Mouse (Mus musculus): ENCODE measurements around the gene Actbl2. TPM values are rescaled to one million over a fixed set of nuclear protein-coding genes. Genes with fewer than 3 reads are reported as not detected.
A peak's percentile ranks its signal among the peaks of the same experiment; 100 is the strongest.

Gene Actbl2
- polyA plus RNA-seq, 1 experiment from 2014 or later: not detected

- no peak overlapping the region for H3K27ac ChIP-seq
- peaks cover 5% of the 10 kb centered on the region; the same call in 1 of the 2 replicates for H3K9me3 ChIP-seq
- H3K27me3 ChIP-seq: no peaks in the 10 kb centered on the region
- 83% methylated on average over 10 of the region's 10 CpGs for WGBS
- no peak overlapping the region for H3K4me2 ChIP-seq (replicated peaks)
- H3K4me3 ChIP-seq: no peak overlapping the region
- H3K36me3 ChIP-seq: no peaks in the 10 kb centered on the region
- H3K9ac ChIP-seq: no peak overlapping the region
- peaks cover 11% of the 10 kb centered on the region for H3K4me1 ChIP-seq
- no peak for ATAC-seq (ENCODE audit: low FRiP score, low read depth)
These were observed 31.9 kb downstream of the Actbl2 start for GRCm38 (mm10) chr13:111286461-111287385.

GRCm38 (mm10) chr13:111291161-111291957 is 36.5 kb downstream of the Actbl2 start:
- H3K27ac ChIP-seq: peak overlapping the region; percentile 68
- H3K9ac ChIP-seq: no peak overlapping the region
- H3K4me3 ChIP-seq: no peak overlapping the region
- WGBS: 48% methylated on average over 17 of the region's 17 CpGs
- no peaks in the 10 kb centered on the region for H3K36me3 ChIP-seq
- ATAC-seq (ENCODE audit: low FRiP score, low read depth): 0 out of 2 replicates have a peak, but pooled peaks have one; percentile 60
- peak overlapping the region; percentile 29; the same call in 1 of the 2 replicates for H3K4me2 ChIP-seq (replicated peaks)
- no peaks in the 10 kb centered on the region for H3K27me3 ChIP-seq
- peaks cover 25% of the 10 kb centered on the region for H3K4me1 ChIP-seq
- H3K9me3 ChIP-seq: no peaks in the 10 kb centered on the region

- Histone ChIP-seq H3K9me3 (no peaks in the 10 kb centered on the region), H3K27me3 (no peaks in the 10 kb centered on the region), H3K27ac (peak overlapping the region; percentile 68), H3K9ac (no peak overlapping the region), H3K4me1 (peaks cover 25% of the 10 kb centered on the region), H3K4me3 (no peak overlapping the region), H3K4me2 (replicated peaks) (peak overlapping the region; percentile 29; the same call in 1 of the 2 replicates), H3K36me3 (no peaks in the 10 kb centered on the region)
- ATAC-seq (ENCODE audit: low FRiP score, low read depth): peak; percentile 1; the same call in 1 of the 2 replicates
- 44% methylated on average over 7 of the region's 7 CpGs for WGBS
These were observed 37.2 kb downstream of the Actbl2 start for GRCm38 (mm10) chr13:111291958-111292493.

- Histone ChIP-seq H3K27me3 (no peaks in the 10 kb centered on the region), H3K4me1 (peaks cover 32% of the 10 kb centered on the region), H3K27ac (no peak overlapping the region), H3K9ac (no peak overlapping the region), H3K9me3 (no peaks in the 10 kb centered on the region), H3K36me3 (no peaks in the 10 kb centered on the region), H3K4me3 (no peak overlapping the region), H3K4me2 (replicated peaks) (no peak overlapping the region)
- no peak for ATAC-seq (ENCODE audit: low FRiP score, low read depth)
- whole genome bisulfite sequencing: 92% methylated on average over 2 of the region's 2 CpGs
These were observed 38.7 kb downstream of the Actbl2 start for GRCm38 (mm10) chr13:111293478-111293877.

GRCm38 (mm10) chr13:111294965-111295494 is 40.2 kb downstream of the Actbl2 start:
- H3K9ac ChIP-seq: no peak overlapping the region
- no peak for ATAC-seq (ENCODE audit: low FRiP score, low read depth)
- 67% methylated on average over 4 of the region's 4 CpGs for WGBS

GRCm38 (mm10) chr13:111296029-111296428 is 41.2 kb downstream of the Actbl2 start:
- Histone ChIP-seq H3K4me3 (no peak overlapping the region), H3K36me3 (no peaks in the 10 kb centered on the region), H3K9ac (no peak overlapping the region), H3K4me2 (replicated peaks) (no peak overlapping the region), H3K4me1 (peaks cover 50% of the 10 kb centered on the region), H3K9me3 (no peaks in the 10 kb centered on the region), H3K27ac (0 out of 2 replicates have a peak overlapping the region, but pooled peaks have one; percentile 10), H3K27me3 (no peaks in the 10 kb centered on the region)
- WGBS: 51% methylated on average over 5 of the region's 5 CpGs
- ATAC-seq (ENCODE audit: low FRiP score, low read depth): no peak

More at GRCm38 (mm10) chr13:111294965-111295494, 40.2 kb downstream of the Actbl2 start:
- H3K4me1 ChIP-seq: peaks cover 47% of the 10 kb centered on the region
- H3K36me3 ChIP-seq: no peaks in the 10 kb centered on the region
- no peak overlapping the region for H3K4me2 ChIP-seq (replicated peaks)
- H3K9me3 ChIP-seq: no peaks in the 10 kb centered on the region
- H3K27me3 ChIP-seq: no peaks in the 10 kb centered on the region
- no peak overlapping the region for H3K27ac ChIP-seq
- no peak overlapping the region for H3K4me3 ChIP-seq

- 81% methylated on average over 6 of the region's 6 CpGs for WGBS
- no peak overlapping the region for H3K4me2 ChIP-seq (replicated peaks)
- no peak overlapping the region for H3K27ac ChIP-seq
- H3K4me1 ChIP-seq: peaks cover 36% of the 10 kb centered on the region
- no peaks in the 10 kb centered on the region for H3K27me3 ChIP-seq
- no peak overlapping the region for H3K9ac ChIP-seq
- H3K36me3 ChIP-seq: no peaks in the 10 kb centered on the region
- H3K9me3 ChIP-seq: no peaks in the 10 kb centered on the region
- ATAC-seq (ENCODE audit: low FRiP score, low read depth): no peak
- H3K4me3 ChIP-seq: no peak overlapping the region
These were observed 42.8 kb downstream of the Actbl2 start for GRCm38 (mm10) chr13:111297614-111298013.

GRCm38 (mm10) chr13:111299145-111299713 is 44.4 kb downstream of the Actbl2 start:
- Histone ChIP-seq H3K4me3 (no peak overlapping the region), H3K36me3 (no peaks in the 10 kb centered on the region), H3K9me3 (no peaks in the 10 kb centered on the region), H3K9ac (no peak overlapping the region), H3K4me2 (replicated peaks) (peak overlapping the region; percentile 25), H3K27me3 (no peaks in the 10 kb centered on the region), H3K4me1 (peaks cover 36% of the 10 kb centered on the region), H3K27ac (peak overlapping the region; percentile 83; the same call in 1 of the 2 replicates)
- 19% methylated on average over 8 of the region's 8 CpGs for WGBS
- peak; percentile 89 for ATAC-seq (ENCODE audit: low FRiP score, low read depth)

GRCm38 (mm10) chr13:111300846-111301245 is 46.0 kb downstream of the Actbl2 start:
- Histone ChIP-seq H3K27ac (no peak overlapping the region), H3K4me1 (peaks cover 33% of the 10 kb centered on the region), H3K9ac (no peak overlapping the region), H3K4me2 (replicated peaks) (no peak overlapping the region), H3K4me3 (no peak overlapping the region), H3K27me3 (no peaks in the 10 kb centered on the region), H3K9me3 (no peaks in the 10 kb centered on the region), H3K36me3 (no peaks in the 10 kb centered on the region)
- no peak for ATAC-seq (ENCODE audit: low FRiP score, low read depth)
- WGBS: 83% methylated on average over 3 of the region's 3 CpGs

GRCm38 (mm10) chr13:111301431-111301830 is 46.6 kb downstream of the Actbl2 start:
- no peaks in the 10 kb centered on the region for H3K9me3 ChIP-seq
- no peaks in the 10 kb centered on the region for H3K27me3 ChIP-seq
- H3K4me1 ChIP-seq: peaks cover 29% of the 10 kb centered on the region
- no peak for ATAC-seq (ENCODE audit: low FRiP score, low read depth)
- no peak overlapping the region for H3K9ac ChIP-seq
- H3K4me3 ChIP-seq: no peak overlapping the region
- no peaks in the 10 kb centered on the region for H3K36me3 ChIP-seq
- H3K4me2 ChIP-seq (replicated peaks): no peak overlapping the region
- no peak overlapping the region for H3K27ac ChIP-seq
- WGBS: 84% methylated on average over 2 of the region's 2 CpGs

- no peaks in the 10 kb centered on the region for H3K9me3 ChIP-seq
- H3K4me2 ChIP-seq (replicated peaks): no peak overlapping the region
- H3K36me3 ChIP-seq: no peaks in the 10 kb centered on the region
- peaks cover 16% of the 10 kb centered on the region for H3K4me1 ChIP-seq
- ATAC-seq (ENCODE audit: low FRiP score, low read depth): no peak
- no peak overlapping the region for H3K27ac ChIP-seq
- WGBS: 82% methylated on average over 2 of the region's 2 CpGs
- no peak overlapping the region for H3K9ac ChIP-seq
- H3K27me3 ChIP-seq: no peaks in the 10 kb centered on the region
- no peak overlapping the region for H3K4me3 ChIP-seq
These were observed 49.4 kb downstream of the Actbl2 start for GRCm38 (mm10) chr13:111304194-111304593.
